Mouse (Mus musculus) layer of hippocampus, adult 2 months (tissue): ENCODE data around the gene Rpa1. TPM values are rescaled to one million over a fixed set of nuclear protein-coding genes. Genes with fewer than 3 reads are reported as not detected.
A peak's percentile ranks its signal among the peaks of the same experiment; 100 is the strongest.
"Not testable (repeated sequence)": the region's sequence is repeated elsewhere in the genome, so short reads cannot be mapped to it uniquely, and the experiment has no call there.

Source experiments
- DNase-seq, 2 experiments: peaks; one replicate each; pipeline ENCODE4 v3.0.0; 2022; ENCODE audit warnings: low spot score in 2 of 2
- H3K27ac ChIP-seq: fragments of 200-600 bp; 2 replicates; pipeline ENCODE4 v1.8.1; 2022
- H3K4me3 ChIP-seq: fragments of 200-600 bp; 2 replicates; pipeline ENCODE4 v1.8.1; 2022; ENCODE audit warnings: mild to moderate bottlenecking
- CTCF ChIP-seq: fragments of 200-600 bp; conservative IDR thresholded peaks from 2 replicates; pipeline ENCODE4 v1.8.1; 2022; ENCODE audit warnings: antibody characterized with exemption, mild to moderate bottlenecking, moderate library complexity
- total RNA-seq, 2 experiments: library from RNA; stranded (reverse); gene quantifications; 2 replicates each; pipeline ENCODE4 v1.2.3; 2021

Gene Rpa1
- total RNA-seq, 2 experiments from 2014 or later = 64.1 to 67.0 TPM

DNA sequence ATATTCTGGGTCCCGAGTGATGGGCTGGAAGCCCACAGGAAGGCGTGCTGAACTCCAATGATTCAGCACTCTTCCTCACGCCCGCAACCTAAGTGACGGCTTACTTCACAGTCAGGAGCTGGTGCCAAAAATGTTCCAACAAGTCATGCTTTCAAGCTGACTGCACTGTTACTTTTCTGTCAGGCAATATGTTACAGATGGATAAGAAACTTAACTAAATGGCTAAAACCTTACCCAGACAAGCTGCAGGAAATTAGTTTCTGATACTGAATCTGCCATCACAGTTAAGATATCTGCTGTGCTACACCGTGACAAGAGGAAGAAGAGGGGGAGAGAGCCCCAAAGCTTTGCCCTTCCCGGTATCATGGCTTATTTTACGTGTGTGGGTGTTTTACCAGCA, 34.3 kb downstream of the Rpa1 start:
- Histone ChIP-seq H3K27ac (peak overlapping the region; percentile 80), H3K4me3 (no peak overlapping the region)
- peak in 1 of 2 experiments; percentile 66 for DNase-seq
- TF ChIP-seq CTCF = no peak

DNA sequence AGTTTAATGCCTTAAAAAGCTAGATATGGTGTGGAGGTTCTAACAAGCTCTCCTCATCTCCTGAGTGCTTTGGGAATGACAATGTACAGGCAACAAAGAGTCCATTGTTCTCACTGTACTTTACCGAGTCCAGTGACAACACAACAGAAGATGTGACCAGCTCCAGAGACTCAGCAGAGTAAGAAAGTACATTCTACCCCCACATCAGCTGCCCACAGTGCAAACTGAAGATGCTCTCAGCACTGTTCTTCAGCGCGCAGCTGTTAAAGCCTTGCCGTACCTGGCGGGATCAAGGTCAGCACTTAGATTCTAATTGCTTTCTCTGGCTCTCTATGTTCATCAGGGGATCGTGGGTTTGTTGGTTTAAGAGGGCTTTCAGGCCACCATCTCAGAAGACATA, 36.4 kb downstream of the Rpa1 start:
- no peak overlapping the region for H3K4me3 ChIP-seq
- no peak for TF ChIP-seq CTCF
- peak overlapping the region; percentile 80 for H3K27ac ChIP-seq
- no peak for DNase-seq

DNA sequence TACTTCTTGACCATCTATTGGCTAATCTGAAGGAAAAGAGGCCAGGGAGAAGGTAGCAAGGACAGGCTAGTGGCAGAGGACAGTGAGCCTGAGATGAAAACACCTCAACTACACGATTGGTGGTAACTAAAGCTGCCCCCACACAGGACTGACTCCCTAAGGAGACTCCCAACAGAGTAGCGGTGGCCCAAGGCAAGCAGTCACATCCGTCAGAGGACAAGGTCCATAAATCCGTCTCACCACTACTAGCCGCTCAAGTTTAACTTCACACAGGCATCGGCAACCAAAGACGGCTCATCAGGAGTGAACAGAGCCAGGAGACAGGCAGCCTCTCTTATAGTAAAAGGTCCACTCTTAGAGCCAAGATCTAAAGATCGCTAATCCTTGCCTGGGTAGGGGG, 37.3 kb downstream of the Rpa1 start:
- DNase-seq = no peak
- peak overlapping the region; percentile 80; the same call in 1 of the 2 replicates for H3K27ac ChIP-seq
- H3K4me3 ChIP-seq = no peak overlapping the region
- no peak for TF ChIP-seq CTCF

DNA sequence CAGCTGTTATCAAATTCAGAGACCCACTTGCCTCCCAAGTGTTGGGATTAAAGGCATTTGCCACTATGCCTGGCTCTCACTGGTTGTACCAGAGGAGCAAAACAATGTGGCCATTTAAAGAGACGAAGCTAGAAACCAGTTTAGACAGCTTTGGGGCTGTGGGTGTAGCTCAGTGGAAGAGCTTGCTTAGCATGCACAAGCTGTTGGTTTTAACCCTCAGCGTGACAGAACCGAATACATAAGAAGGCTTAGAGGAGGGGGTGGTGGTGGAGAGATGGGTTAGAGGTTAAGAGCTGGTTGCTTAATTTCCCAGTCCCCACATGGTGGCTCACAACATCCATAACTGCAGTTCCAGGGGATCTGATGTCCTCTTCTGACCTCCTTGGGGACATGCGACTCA, 39.5 kb downstream of the Rpa1 start:
- H3K4me3 ChIP-seq = no peak overlapping the region
- TF ChIP-seq CTCF = no peak
- H3K27ac ChIP-seq = peak overlapping the region; percentile 77
- DNase-seq = no peak

DNA sequence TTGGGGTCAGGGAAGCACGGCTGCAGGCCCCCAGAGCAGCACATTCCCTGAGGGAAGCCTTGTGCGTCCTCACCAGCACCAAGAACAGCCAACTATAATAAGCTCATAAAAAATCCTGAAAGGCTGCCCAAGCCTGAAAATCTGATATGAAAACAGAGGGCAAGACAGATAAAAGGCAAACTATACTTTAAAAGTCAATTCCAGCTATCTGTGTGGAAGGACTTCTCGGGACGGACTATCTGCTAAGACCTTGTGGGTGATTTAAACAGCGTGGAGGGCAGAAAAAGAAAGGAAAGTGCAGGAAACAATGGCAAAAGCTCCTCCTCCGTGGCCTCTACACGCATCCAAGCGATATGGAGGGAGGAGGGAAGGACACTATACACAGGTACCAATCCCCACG, 43.3 kb downstream of the Rpa1 start:
- H3K27ac ChIP-seq = no peak overlapping the region
- no peak for DNase-seq
- no peak overlapping the region for H3K4me3 ChIP-seq
- no peak for TF ChIP-seq CTCF

DNA sequence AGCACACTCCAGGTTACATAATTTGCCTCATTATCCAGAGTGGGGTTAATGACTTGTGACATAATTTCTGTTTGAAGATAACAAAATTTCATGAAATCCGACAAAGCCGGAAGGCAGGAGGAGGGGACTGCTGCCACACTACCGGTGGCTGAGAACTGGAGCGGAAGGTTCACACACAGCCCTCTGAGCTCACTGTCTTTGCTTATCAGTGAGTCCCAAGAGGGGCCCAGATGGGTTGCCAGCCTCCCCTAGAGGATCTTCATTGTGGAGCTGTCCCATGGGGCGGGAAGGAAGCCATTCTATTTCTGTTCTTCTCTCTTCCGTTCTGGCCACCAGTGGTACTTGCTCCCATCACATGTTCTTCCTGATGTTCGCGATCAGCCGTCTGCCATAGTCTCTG, 47.2 kb downstream of the Rpa1 start:
- no peak overlapping the region for H3K4me3 ChIP-seq
- no peak for TF ChIP-seq CTCF
- peak overlapping the region; percentile 69 for H3K27ac ChIP-seq
- DNase-seq = no peak

DNA sequence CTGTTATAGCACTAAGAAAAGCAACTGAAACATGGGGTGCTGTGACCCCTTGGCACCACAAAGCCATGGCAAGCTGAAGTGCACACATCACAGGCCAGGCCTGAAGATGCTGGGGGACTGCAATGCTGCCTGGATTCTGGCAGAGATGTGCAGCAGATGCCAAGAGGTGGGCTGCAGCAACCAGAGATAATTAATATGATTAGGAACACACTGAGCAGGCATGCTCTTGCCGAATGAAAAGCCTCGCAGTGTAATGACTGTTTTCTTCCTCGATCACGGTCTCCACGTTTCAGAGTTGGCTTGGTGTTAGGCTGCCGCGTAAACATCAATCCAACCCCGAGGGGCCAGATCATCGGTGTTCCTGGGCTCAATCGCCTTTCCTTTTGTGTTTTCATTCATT, 48.3 kb downstream of the Rpa1 start:
- DNase-seq = no peak
- TF ChIP-seq CTCF = no peak
- Histone ChIP-seq H3K4me3 (no peak overlapping the region), H3K27ac (peak overlapping the region; percentile 69)

DNA sequence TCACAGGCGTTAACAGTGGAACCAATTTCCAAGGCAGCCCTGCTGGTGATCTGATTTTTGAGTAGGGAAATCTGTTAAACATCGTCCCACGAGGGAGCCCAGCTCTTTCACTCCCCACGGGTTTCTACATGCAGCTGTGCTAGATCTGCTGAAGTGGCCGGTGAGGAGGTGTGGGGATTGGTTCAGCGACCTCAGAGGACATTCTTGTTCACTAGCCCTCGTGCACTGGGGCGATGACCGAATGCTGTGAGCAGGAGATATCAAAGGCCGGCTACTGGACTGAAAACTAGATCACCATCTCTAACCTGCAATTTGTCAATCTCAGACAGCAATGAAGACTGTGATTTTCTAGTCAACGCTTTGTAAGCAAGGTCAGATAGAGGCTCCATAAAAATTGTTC, 49.6 kb downstream of the Rpa1 start:
- DNase-seq = no peak
- Histone ChIP-seq H3K27ac (peak overlapping the region; percentile 36; the same call in 1 of the 2 replicates), H3K4me3 (no peak overlapping the region)
- no peak for TF ChIP-seq CTCF

DNA sequence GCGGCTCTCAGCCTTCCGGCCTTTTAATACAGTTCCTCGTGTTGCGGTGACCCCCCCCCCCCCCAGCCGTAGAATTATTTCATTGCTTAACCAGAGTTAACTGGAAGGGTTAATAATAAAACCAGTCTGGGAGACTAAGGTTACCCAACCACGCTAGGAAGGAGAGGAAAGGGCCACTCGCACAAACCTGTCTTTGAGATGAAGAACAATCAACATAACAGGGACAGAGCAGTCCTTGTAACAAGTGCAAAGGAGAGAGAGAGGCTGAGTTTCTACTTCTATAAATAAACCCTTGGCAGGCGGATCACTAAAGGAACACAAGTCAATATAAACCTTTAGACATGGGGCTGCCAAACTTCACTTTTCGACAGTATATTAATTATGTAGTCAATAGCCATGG, 50.5 kb downstream of the Rpa1 start:
- H3K27ac ChIP-seq = no peak overlapping the region
- TF ChIP-seq CTCF = no peak
- DNase-seq = no peak
- no peak overlapping the region for H3K4me3 ChIP-seq

DNA sequence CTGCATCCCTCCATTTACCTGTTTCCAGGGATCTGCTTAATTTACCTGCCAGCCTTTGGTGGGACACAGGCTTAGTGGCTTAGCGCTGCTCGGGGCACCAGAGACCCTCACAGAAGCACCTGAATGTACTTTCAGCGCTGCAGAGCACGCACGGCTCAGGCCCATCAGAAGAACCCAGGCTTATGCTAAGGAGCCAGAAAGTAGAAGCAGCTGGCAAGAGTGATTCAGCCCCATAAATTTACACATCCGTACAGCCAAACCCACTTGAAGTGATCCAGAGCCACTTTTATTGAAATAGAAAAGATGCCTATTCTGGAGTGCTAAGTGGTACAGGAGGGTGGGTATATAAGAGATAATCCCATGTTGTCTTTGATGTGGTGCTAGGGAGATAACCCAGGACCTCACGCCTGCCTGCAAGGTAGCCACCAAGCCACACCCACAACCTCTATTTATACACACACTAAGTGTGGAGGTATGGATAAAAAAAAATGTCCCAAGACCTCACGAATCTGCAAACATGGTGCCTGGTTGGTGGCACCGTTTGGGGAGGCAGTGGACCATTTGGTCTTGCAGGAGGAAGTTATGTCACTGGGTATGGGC, 51.6 kb downstream of the Rpa1 start:
- no peak for DNase-seq
- Histone ChIP-seq H3K4me3 (no peak overlapping the region), H3K27ac (no peak overlapping the region)
- TF ChIP-seq CTCF = no peak

DNA sequence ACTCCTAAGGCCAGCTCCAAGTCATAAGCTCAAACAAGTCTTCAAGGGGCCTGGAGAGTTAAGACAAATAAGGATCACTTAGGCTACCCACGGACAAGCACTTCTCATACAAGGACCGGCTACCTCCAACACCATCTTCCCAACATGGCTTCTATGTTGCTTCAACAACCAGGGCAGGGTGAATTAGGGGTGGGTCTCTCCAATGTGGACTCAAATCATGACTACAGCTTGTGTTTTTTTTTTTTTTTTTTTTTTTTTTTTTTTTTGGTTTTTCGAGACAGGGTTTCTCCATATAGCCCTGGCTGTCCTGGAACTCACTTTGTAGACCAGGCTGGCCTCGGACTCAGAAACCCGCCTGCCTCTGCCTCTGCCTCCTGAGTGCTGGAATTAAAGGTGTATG, 52.6 kb downstream of the Rpa1 start:
- DNase-seq, H3K27ac ChIP-seq, H3K4me3 ChIP-seq: not testable (repeated sequence)

DNA sequence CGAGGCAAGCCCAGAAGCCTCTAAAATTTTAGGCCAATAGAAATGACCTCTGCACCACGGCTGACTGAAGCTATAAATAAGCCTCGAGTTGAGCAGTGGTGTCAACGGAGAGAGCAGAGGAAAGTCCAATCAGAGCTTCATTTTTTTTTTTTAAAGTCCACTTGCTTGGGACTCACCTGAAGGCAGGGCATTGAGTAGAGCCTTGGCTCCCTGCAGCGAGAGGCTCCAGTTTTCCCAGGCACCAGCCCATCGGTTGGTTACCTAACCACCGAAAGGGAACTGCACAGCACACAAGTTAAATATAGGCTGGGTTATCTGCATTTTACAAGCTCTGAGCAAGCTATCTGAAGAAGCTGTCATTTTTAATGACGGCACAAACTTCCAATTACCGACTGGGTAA, 53.3 kb downstream of the Rpa1 start:
- no peak overlapping the region for H3K4me3 ChIP-seq
- peak overlapping the region; percentile 86 for H3K27ac ChIP-seq
- no peak for DNase-seq
- no peak for TF ChIP-seq CTCF

DNA sequence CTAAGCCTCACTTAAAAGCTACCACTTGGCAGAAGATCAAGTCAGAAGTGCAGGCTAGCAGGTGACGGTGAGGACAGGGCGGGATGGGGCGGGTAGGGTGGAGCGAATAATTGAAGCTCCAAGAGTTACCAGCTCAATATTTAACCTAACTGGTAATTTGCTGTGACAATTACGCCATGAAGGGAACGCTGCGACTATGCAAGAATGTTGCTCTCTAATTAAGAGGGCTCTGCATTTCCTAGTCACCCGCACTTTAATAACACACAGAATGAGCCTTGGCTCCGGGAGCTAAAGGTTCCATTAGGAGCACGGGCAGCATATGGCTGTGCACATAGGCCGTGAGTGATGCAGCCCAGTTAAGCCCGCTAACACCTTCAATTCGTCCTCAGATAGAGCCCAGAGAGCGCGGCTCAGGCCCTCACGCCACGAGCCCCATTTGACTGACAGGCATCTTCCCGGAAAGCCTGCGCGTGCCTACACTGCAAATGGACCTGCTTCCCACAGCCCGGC, 54.2 kb downstream of the Rpa1 start:
- Histone ChIP-seq H3K4me3 (peak overlapping the region; percentile 18; the same call in 1 of the 2 replicates), H3K27ac (peak overlapping the region; percentile 86)
- no peak for TF ChIP-seq CTCF
- DNase-seq = peak in 1 of 2 experiments; percentile 39

DNA sequence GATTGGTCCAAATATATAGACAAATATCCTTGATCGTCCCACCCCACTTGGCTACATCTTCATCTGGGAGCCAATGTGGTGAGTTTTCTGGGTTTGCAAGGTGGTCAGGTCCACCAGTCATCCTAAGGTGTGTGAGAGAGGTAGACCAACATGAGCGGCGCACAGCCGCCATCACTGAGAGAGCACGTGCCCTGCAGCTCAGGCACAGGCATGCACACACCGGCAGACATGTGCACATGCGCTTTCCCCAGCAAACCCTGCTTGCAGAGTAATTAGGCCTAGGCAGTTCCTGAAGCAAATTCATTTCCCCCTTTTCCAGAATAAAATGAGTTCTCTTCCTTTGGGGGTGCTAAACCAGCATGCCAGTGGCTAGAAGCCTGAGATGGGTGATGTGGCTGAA, 55.8 kb downstream of the Rpa1 start:
- peak overlapping the region; percentile 86 for H3K27ac ChIP-seq

More for the DNA sequence above, 55.8 kb downstream of the Rpa1 start:
- no peak for TF ChIP-seq CTCF
- no peak for DNase-seq
- H3K4me3 ChIP-seq = no peak overlapping the region
